Mouse (Mus musculus) spleen, embryonic (tissue): ENCODE measurements around the gene Foxl2.

Source experiments
- CTCF ChIA-PET: fragments of 350-600 bp; sonication (Branson Sonifier 250); formaldehyde crosslinking; loops from one replicate; lab custom pipeline; 2022; lab: Charles Lee

Gene Foxl2

DNA sequence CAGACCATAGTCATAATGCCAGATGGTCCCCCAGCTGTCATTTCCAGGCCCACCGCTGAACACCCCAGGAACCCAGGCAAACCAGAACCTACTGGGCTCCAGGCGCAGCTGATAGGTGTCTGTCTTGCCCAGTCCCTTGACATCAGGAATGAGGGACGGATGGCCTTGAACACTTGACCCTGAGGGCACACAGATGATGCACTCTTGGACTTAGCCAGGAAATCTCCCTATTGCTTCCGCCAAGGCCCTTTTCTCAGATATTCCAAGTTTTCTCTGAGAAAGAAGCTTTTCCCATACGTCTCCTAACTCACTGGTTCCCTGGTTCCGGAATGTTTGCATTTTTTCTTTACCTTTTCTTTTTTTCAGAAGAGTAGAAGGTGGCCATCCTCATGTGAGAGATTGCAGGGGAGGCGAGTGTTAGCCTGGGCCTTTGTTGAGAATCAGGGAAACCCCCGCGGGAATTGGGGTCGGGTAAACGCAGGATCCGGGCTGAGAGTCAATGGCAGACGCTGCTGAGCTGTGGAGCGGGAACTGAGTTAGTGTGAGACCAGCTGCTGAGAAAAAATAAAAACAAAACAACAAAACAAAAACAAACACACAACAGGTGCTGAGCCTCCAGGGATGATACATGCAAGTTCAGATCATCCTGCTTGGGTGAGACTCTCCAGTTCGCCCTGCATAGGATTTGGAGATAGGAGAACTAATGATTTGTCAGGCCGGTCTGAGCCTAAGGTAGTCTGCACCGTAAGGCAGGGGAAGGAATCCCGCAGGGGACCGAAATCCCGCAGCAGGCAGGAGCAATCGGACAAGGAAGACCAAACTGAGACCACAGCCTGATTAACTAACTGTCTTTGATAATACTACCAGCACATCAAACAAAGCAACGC, 6.7 kb downstream of the Foxl2 start:
- CTCF ChIA-PET: no interaction called here

DNA sequence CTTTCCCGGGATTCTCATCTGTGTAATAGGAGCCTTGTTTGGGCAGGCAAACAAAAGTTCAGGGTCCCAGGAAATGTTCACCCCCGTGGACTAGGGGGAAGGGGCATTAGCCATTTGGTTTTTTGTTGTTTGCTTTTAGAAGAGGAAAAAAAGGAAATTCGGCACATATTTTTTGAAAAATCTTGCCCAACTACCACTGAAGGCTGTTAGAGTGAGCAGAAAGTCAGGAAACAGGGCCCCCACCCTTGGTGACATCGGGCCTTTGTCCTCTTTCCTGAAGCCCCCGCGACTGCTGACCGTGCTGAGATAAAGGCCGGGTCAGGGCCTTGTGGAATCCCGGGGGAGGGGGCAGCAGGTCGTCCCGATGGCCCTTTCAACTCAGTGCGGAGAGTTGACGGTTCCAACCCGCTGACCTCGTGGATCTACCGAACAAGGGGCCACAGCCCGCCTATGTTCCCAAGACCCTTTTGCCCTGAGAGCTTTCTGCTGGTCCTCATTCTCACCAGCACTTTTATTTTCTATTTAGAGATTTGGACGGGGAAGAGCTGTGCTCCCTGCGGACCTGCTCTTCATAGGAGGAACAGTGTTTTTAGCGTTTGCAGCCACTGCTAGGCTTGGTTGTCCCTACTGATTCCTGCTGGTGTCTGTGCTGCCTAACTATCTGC, 7.5 kb downstream of the Foxl2 start:
- CTCF ChIA-PET: no interaction called here

DNA sequence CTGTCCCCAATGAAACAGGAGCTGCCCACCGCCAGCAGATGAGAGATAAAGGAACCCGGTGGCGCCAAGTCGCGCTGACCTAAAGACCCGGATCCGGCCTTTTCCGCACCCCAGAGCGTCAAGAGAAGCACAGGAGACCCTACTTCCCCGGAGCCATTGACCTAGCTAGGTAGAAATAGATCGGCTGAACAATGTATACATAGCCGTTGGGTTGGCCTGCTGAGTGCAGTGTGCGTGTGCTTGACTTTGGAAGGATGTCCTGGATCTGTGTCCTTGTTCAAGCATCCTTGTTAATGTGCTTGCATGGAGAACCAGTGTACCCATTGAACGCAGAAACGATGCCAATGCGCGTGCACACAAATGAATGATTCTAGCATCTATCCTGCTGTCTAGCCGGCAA, 8.6 kb downstream of the Foxl2 start:
- CTCF ChIA-PET: no interaction called here

DNA sequence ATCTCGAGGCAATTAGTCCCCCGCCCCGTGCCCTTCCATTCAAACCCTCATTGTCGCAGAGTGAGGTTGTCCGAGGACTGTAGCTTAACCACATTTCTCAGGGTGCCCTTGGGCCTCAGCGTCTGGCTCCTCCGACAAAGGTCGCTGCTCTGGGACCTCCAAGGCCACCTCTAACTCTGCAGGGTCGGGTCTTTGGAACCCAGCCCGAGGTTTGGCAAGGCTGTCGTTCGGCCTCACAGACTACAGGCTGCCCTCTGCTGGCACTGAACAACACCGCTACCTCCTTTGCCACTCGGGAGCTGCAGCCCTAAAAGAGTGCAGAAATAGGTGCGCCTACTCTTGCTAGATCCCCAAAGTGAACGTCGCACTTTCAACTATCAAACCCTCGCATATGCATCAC, 10.0 kb downstream of the Foxl2 start:
- CTCF ChIA-PET: interaction anchor here (0.6 kb wide), 1 partner anchor 10 kb away, joined by 3 read pairs; no protein-coding TSS in a partner anchor

DNA sequence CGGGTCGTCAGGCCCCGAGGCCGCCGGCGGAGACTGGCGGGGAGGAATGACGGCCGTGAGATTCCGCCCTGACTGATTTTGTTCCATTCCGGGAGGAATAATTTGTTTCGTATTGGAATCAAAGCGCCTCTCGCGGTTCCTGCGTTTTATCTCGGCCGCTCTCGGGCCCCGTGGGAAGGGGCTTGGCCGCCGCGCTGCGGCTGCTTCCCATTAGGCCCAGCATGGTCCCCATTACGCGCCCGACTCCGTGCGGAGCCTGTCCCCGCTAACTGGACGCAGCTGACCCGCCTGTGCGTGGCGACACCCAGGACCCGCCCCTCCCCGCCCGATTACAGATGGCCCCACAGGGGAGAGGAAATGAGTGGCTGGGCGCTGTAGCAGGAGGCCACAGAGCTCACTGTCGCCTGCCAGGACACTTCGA, 18.0 kb downstream of the Foxl2 start:
- CTCF ChIA-PET: no interaction called here

DNA sequence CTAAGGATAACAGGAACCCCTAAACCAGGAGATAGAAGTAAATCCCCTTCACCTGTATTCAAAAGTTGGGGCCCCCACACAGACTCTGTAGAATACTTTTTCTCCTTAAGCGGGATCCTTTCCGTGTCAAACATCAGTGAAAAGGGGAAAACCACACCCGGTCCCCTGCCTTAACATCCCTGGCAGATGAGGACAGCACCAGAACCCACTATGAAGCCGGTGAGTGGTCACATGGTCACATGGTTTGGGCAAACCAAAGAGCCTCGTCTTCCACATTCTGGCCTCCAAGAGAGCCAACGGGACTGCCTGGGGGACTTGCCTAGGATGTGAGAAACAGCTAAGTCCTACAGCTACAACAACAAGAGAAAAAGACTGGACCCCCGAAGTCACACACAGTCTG, 18.5 kb downstream of the Foxl2 start:
- CTCF ChIA-PET: no interaction called here

DNA sequence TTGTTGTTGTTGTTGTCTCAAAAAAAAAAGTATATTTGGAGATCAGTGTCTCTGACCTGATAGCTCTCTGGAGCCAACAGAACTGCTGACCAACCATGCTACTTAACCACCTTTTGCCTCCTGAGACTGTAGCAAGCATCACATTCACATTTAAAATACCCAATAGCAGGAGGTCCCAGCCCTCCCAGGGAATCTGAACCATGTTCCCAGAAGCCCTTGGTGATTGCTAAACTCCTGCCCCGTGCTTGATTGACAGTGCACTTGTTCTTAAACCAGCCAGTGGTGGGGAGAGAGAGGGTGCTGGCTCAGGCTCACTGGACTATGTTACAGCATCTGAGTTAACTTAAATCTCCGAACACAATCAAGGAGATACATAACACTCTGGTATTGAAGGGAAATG, 19.8 kb downstream of the Foxl2 start:
- CTCF ChIA-PET: interaction anchor here (0.6 kb wide), 1 partner anchor 10 kb away, joined by 3 read pairs; no protein-coding TSS in a partner anchor

DNA sequence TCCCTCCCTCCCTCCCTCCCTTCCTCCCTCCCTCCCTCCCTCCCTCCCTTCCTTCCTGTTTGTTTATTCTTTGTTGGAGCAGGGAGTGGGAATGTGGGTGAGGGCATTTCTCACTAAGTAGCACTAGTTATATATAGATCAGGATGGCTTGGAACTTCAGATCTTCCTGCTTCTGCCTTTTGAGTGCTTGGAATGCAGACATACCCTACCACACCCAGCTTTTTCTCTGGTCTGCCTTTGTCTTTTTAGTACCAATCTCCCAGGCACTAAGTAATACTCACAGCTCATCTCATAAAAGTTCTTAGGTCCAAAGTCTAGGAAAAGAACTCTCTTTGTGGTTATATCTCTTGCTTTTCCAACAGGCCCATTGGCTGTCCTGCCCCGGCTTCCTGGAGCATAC, 21.0 kb downstream of the Foxl2 start:
- CTCF ChIA-PET: no interaction called here

DNA sequence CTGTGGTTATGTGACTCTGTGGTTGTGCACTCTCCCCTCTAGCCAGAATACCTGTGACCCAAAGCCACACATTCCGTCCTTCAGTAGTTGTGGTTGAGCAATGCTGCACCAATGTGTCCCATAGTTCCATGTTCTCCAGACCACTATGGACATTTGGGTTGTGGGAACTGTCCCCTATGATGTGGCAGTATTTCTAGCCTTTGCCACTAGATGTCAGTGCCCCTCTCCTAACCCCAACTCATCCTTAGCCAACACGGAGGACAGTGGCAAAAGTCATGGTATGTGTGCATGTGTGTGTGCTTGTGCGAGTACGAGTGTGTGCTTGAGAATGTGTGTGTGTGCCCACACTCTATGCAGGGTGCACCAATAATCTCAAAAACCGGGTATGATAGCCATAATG, 21.4 kb downstream of the Foxl2 start:
- CTCF ChIA-PET: no interaction called here

DNA sequence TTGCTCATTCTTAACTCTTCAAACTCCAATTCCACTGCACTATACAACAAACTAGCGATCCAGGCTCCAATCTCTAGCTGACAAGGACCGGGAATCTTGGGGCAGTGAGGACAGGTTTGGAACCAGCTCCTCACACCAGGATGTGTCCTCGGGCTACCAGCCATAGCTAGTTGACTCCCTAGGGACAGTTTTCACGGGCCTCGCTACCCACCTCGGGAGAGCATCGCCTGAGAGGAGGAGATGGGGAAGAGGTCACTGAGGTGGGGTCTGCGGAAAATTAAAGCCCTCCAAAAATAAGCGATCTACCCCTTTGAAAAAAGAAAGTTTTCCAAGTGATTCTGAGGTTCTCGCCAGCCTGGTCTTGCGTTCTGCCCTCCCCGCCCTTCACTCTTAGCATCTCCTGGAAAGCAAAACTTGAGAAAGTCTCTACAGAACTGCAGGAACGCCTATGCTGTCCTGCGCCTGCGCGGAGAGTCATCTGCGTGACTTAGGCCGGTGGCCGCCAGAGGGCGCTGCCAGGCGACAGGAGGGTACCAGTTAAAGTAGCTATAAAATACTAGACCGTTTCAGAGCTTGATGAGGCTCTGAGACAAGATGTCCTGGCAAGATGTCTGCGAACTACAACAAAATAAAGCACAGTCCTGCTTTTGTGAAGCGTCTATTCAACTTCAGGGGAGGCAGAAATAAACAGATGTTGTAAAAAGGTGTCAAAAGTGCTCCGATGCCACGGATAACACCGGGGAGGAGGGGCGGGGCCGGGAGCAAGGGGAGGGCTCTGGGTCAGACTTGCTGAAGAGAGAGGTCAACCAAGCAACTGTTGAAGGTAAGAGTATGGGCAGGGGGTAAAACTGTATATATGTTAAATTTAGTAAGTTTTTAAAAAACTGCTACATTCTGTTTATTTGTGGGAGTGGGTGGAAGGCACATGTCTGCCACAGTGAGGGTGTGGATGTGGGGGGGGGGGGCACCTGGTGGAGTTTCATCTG, 24.6 kb downstream of the Foxl2 start:
- CTCF ChIA-PET: interaction anchor here (0.6 kb wide), 1 partner anchor 11 kb away, joined by 11 read pairs; no protein-coding TSS in a partner anchor

DNA sequence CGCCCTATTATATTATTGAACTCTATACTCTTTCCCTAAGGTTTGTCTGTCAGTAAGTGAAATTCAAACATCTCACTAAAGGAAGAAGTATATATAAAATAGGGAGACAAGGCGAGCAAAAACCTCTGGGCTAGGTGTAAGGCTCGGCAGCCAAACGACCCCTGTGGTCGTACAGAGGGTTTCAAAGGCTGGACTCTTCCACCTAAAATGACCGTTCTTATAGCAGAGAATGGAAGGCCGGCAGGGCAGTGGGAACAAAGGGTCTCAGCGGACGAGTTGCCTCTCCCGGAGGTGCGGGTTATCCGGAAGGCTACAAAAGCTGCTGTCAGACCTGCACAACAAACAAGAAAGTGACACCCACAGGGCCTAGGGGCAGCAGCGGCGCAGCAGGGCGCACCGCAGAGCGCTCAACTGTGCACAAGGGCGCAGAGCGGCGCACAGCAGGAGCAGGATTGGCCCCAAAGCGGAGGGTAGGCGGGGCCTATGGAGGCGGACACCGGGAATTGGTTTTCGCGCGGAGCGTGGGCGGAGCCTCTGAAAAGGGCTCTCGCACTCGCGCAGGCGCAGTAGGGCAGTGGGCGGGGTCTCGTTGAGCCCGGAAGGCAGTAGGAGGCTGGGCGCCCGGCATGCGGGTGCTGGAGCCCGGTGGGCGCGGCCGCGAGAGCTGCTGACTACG, 30.9 kb downstream of the Foxl2 start, which contains the start of gene Faim:
Gene Faim, plus strand, starts transcription at position 574 of the 676 bp plus-strand sequence.
- CTCF ChIA-PET: no interaction called here

DNA sequence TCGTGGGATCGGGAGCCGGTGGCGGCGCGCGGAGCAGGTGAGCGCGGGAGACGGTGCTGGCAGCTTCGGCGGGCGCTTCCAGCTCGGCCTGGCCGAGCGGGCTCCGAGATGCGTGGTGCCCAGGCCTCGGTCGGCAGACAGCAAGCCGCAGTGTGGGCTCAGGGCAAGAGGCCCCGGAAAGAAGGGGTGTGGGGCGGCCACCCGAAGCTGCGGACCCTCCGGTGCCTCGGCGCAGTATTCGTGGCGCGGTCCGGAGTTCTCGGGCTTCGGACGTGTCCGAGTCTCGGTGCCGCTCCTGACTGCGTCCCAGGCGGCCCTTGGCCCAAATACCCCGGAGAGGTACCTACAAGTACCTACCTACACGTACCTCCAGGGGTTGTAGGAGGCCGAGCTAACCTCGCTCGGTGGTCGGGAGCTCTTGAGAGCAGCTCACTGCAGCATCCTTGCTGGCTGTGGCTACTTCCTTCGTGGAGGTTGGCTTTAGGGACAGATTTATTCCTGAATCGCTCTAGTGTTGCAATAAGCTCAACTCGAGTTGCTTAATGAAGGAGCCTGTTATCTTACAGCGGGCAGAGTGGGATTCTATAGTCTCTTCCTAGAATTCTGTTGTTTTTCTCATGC, 31.5 kb downstream of the Foxl2 start:
- CTCF ChIA-PET: no interaction called here

DNA sequence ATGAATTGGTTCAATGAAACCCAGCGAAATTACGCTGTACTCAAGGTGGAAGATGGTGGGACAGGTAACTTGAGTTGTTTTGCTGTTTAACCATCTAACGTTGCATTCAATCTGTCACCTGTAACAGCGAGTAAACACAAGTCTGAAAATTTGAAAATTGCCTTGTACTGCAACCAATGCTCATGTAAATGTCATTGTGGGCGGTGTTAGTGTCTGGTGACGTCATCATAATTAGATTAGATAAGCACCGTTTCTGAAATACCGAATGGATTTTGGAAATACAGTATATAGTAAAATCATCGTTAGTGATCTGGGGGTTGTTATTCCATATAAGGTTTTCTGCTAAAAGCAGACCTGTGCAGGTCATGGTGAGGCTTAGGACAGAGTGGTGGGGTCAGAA, 32.0 kb downstream of the Foxl2 start:
- CTCF ChIA-PET: no interaction called here

DNA sequence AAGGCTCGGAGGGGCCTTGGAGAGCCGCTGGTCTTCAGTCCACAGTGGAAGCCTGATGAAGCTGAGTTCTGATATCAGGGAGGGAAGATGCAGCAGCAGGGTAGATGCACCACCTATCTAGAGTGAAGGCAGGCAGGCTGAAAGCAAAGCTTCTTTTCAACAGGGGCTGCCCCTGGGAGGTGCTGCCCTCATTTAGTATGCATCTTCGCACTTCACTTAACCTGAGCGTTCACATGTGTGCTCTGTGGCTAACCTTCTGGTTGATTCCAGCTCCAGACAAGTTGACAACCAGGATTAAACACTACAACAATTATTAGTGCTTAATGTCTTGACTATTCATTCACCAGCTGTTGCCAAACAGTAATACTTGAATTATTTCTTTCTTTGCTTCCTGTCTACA, 39.0 kb downstream of the Foxl2 start:
- CTCF ChIA-PET: no interaction called here

DNA sequence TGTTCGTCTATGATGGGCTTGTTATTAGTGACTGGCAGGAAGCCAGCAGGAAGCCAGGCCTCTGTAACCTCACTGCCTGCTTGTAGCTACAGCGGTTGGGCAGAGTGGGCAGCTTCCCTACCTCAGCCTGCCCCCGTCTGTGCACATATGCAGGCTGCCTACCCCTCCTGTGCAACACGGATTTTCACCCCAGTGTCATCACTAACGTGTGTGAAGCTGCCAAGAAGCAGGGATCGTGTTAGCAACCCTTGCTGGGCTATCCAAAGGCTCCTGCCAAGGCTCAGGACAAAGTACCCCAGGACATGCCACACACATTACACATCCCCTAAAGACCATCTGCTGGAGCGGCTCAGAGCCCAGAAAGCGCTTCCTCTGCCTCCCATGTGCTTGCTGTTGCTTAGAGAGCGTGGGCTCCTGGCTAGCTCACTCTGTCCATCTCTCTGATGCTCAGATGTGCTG, 44.8 kb downstream of the Foxl2 start:
- CTCF ChIA-PET: no interaction called here

DNA sequence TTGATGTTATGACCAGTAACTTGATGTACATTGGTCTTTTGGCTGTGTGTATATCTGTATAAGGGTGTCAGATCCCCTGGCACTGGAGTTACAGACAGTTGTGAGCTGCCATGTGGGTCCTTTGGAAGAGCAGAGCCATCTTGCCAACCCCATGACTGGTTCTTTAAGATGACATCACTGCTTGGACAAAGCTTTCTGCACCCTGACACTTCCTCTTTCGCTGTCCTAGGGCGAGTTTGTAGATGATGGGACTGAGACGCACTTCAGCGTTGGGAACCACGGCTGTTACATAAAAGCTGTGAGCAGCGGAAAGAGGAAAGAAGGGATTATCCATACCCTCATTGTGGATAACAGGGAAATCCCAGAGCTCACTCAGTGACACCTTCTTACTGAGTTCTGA, 46.2 kb downstream of the Foxl2 start:
- CTCF ChIA-PET: no interaction called here
